Mouse (Mus musculus) spleen, embryonic (tissue): ENCODE measurements around the gene Ltbp4.

ENCODE experiments used
- CTCF ChIA-PET: fragments of 350-600 bp; sonication (Branson Sonifier 250); formaldehyde crosslinking; loops from one replicate; lab custom pipeline; 2022; lab: Charles Lee

Gene Ltbp4

DNA sequence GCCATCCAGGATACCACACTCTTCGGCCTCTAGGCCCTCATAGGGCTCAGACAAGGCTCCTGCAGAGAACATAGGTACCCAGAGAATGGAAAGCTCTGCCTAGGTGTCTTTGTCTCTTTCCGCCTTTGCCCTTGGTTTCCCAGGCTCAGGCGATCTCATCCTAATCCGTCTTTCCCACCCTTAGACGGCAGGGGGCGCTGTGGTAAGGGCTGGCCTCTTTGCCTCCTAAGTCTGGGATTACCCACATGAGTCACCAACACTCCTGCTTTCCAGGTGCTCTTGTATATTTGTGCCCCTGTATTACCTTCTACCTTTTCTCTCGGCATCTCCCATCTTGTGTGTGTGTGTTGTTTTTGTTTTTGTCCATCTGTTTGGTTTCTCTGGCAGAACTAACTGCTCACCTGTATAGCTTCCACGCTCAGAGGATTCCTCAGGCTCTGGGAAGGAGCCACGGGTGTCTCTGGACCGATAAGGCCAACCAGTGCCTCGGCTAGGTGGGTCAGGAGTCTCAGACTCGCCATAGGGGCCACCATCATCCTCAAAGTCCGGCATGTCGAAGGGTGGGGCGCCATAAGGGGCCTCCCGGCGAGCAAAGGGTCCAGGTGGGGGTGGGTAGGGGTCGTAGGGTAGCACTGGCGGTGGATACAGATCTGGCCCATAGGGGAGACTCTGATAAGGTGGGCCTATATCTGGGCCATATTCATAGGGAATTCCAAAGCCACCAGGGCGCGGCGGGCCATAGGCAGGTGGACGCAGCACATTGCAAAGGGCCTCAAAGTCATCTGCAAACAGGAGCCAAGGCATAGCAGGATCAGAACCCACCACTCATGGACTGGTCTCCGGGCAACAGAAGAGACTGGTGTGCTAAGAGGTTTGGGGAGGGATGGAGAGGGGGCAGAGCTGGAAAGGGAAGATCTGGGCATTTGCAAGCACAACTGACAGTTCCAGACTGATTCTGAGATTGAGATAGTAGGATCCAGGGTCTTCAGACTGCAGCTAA lies 31.0 kb downstream of the Ltbp4 start:
- CTCF ChIA-PET: no interaction called here

DNA sequence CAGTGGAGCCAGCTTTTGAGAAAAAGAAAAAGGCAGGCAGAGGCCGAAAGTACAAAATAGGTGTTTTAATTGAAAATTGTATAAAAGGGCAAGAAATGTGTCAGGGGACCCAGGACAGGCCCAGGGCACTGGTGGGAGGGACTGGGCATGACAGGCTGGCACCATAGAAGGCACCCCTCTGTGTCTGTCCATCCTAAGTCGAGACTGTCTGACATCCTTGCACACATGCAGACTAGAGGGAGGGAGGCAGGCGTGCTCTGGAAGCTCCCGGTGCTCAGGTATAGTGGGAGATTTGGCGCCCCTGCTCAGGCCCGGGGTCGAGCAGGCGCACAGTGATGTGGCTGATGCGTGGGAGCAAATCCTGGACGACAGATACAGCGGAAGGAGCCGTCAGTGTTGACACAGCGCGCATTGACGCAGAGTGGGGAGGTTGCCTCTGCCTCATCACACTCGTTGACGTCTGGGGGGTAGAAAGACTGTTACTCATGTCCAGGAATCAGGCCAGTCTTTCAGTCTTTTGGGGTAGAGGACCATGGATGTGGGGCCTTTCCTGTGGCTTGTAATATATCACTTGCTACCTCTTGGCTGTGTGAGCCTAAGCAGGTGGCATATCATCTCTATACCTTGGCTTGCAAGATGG lies 32.3 kb downstream of the Ltbp4 start:
- CTCF ChIA-PET: no interaction called here

DNA sequence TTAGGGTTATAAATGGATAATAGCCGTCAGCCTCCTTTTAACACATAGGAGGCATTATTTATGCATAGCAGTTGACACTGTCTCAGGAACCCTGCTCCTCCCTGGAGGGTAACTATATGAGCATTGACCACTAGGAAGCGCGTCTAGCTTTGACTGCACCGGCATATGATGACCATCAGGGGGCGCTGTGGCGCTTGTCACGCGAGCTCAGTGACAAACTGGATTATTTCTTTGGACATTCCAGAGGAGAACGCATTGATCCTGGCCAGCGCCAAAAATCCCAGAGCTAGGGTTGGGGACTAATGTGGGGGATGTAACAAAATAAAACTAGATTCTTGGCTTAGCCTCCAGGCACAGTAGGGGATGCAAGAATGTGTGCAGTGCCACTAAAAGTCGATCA lies 35.3 kb downstream of the Ltbp4 start:
- CTCF ChIA-PET: interaction anchor here (0.6 to 1.0 kb wide), 4 partner anchors 9 to 1700 kb away, joined by 3 to 4 read pairs (median 4); no protein-coding TSS in a partner anchor

DNA sequence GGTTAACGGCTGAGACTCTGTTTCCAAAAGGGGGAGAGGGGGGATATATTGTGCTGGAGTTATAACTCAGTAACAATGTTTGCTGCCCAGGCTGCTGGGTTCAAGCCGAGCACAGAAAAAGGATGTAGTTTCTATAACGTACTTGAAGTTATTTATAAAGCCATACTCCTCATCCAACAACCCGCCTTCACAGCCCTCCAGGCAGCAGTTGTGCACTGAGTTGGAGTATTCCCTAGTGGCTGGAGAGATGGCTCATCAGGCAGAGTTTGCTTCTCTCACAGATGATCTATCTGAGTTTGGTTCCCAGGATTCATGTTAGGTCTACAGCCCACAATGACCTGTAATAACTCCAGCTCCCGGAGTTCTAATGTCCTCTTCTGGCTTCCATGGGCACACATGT lies 36.7 kb downstream of the Ltbp4 start:
- CTCF ChIA-PET: no interaction called here

GRCm38 (mm10) chr7:27300351-27300750 lies 37.1 kb downstream of the Ltbp4 start:
- CTCF ChIA-PET: no interaction called here

DNA sequence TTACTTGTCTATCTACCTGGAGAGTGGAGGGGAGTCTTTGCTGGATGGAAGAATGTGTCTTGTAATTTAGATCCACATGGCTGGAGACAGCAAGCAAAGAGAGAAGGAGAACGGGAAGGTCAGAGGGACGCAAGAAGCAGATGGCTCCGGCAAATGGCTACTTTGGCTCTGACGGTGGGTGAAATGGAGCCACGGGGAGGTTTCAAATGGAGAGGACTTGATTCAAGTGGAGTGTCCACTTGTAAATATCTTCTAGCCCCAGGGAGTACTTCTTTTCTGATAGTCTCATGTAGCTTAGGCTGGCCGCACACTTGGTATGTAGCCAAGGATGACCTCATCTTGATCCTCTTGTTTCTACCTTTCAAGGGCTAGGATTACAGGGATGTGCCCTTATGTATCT lies 38.7 kb downstream of the Ltbp4 start:
- CTCF ChIA-PET: no interaction called here

- CTCF ChIA-PET: no interaction called here
Measured at GRCm38 (mm10) chr7:27298033-27298610, 39.4 kb downstream of the Ltbp4 start.

- CTCF ChIA-PET: no interaction called here
Measured at GRCm38 (mm10) chr7:27296518-27296917, 41.0 kb downstream of the Ltbp4 start.

GRCm38 (mm10) chr7:27295956-27296355 lies 41.5 kb downstream of the Ltbp4 start:
- CTCF ChIA-PET: no interaction called here

- CTCF ChIA-PET: no interaction called here
Measured at GRCm38 (mm10) chr7:27291795-27292466, 45.6 kb downstream of the Ltbp4 start.

DNA sequence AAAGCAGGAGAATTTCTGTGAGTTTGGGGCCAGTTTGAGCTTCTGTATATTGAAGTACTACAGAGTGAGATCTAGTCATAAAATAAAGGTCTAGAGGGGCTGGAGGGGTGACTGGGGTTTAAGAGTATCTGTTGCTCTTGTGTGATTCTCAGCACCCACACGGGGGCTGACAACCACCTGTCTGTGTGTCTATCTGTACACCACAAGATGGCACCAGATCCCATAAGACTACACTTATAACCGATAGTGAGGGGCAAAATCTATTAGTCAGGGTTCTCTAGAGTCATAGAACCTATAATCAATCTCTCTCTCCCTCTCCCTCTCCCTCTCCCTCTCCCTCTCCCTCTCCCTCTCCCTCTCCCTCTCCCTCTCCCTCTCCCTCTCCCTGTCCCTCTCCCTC lies 46.9 kb downstream of the Ltbp4 start:
- CTCF ChIA-PET: no interaction called here

DNA sequence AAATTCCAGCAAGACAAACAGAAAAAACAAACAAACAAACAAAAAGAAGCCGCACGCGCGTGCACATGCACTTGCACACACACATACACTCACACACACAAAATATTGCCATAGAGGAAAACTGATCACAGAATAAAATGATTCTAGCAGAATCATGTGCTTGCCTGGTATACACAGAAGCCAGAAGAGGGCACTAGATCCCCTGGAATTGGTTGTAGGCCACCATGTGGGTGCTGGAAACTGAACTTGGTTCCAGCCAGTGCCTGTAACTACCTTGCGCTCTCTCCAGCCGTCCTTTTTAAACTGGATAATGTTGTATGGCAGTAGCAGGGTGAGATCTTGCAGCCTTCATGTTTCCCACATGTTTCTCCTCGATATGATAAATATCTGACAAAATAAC lies 48.8 kb downstream of the Ltbp4 start:
- CTCF ChIA-PET: no interaction called here

DNA sequence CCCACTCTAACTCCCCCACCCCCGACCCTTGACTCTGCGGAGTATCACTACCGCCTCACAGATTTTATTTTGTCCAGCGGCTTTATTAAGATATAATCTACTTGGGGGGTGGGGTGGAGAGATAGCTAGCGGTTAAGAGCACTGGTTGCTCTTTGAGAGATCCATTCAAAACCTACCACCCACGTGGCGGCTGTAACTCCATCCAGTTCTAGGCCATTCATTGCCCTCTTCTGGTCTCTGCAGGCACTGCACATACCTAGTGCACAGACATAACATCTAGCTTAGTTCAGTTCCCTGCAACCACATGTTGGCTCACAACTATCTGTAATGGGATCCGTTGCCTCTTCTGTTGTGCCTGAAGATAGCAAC lies 51.8 kb downstream of the Ltbp4 start:
- CTCF ChIA-PET: interaction anchor here (0.6 kb wide), 2 partner anchors 22 to 102 kb away, joined by 5 to 7 read pairs; no protein-coding TSS in a partner anchor

- CTCF ChIA-PET: no interaction called here
Measured at GRCm38 (mm10) chr7:27284865-27285697, 52.4 kb downstream of the Ltbp4 start.

GRCm38 (mm10) chr7:27282225-27282624 lies 55.3 kb downstream of the Ltbp4 start:
- CTCF ChIA-PET: interaction anchor here (0.8 to 1.2 kb wide), 2 partner anchors 21 to 117 kb away, joined by 3 to 8 read pairs; no protein-coding TSS in a partner anchor

DNA sequence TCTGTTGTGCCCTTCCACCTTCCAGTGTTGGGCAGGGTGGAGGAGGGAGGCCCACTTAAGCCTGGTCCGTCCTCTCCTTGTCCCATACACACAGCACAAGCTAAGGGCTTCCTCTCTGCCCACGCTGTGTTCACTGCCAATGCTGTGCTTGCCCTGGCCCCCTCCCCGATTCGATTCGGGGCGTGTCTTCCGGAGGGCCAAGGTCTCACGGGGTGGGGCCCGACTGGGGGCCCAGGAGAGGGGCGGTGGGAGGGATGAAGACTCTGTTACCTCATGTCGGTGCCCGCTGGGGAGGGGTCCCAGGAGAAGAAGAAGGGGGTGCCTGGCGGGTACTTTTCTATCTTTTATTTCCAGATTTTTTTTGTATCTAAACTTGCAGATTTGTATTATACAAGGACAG lies 55.8 kb downstream of the Ltbp4 start:
- CTCF ChIA-PET: interaction anchor here (1.2 kb wide), 1 partner anchor 118 kb away, joined by 8 read pairs; no protein-coding TSS in a partner anchor

DNA sequence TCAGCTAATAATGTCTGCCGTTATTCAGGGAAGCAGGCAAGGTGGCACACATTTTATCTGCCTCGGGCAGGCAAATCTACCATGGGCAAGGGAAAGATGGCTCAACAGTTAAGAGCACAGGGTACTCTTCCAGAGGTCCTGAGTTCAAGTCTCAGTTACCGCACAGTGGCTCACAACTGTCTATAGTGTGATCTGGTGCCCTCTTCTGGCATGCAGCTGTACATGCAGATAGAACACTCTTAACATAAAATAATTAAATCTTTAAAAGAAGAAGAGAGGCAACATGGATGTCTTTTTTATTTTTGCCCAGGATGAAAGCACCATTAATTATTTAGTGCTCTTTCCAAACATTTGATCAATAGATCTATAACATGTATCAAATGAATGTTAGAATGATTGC lies 60.3 kb downstream of the Ltbp4 start:
- CTCF ChIA-PET: no interaction called here

- CTCF ChIA-PET: no interaction called here
Measured at GRCm38 (mm10) chr7:27276021-27276420, 61.5 kb downstream of the Ltbp4 start.

- CTCF ChIA-PET: no interaction called here
Measured at GRCm38 (mm10) chr7:27274916-27275315, 62.6 kb downstream of the Ltbp4 start.

GRCm38 (mm10) chr7:27273739-27274351 lies 63.6 kb downstream of the Ltbp4 start:
- CTCF ChIA-PET: interaction anchor here (0.7 kb wide), 1 partner anchor 36 kb away, joined by 5 read pairs; no protein-coding TSS in a partner anchor
